Mouse (Mus musculus): ENCODE measurements at regions not wholly inside any gene's neighbourhood (a gene's known extent, or its start where the extent isn't known, plus 50 kb on each side); places are given as distances from the start of the nearest gene placed in this dataset.

DNA sequence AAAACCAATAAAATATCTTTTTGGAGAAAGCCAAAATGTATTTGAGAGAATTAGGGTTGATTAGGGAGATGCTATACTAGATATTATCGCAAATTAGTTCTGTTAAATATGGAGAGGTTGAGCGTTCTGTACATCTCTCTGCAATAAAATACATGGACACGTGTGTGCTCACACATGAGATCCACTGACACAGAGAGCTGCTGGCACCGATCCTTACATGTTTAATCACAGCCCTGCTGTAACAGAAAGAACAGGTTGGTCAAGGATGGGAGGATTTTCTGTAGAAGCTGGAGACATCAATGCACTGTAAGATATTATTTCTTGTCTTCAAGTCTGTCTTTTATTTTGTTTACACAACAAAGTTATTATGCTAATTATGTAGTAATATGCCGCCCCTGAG lies 366.2 kb upstream of the Fam92a start:
- Histone ChIP-seq H3K36me3 (ENCODE audit: control insufficient read depth, insufficient read depth) (no peaks in the 10 kb centered on the region), H3ac (ENCODE audit: control insufficient read depth, insufficient read length) (no peak overlapping the region), H3K4me3 (no peak overlapping the region), H3K79me2 (ENCODE audit: control insufficient read depth, insufficient read depth) (no peaks in the 10 kb centered on the region), H3K4me2 (ENCODE audit: low read depth) (no peak overlapping the region), H3K27me3 (ENCODE audit: control insufficient read depth, insufficient read depth, insufficient read length) (no peaks in the 10 kb centered on the region)
- TF ChIP-seq MAX (IDR thresholded peaks at IDR 0.05; ENCODE audit: low read depth) (no peak), MYOD1 (IDR thresholded peaks at IDR 0.05; ENCODE audit: control insufficient read depth in 1 of 3, insufficient read length in 2 of 3, low read depth in 2 of 3) (no peak), CEBPB (IDR thresholded peaks at IDR 0.05; ENCODE audit: insufficient read depth, poor library complexity, severe bottlenecking) (no peak), REST (IDR thresholded peaks at IDR 0.05; ENCODE audit: insufficient read depth, insufficient read length) (no peak), USF1 (IDR thresholded peaks at IDR 0.05; ENCODE audit: low read depth) (no peak), POLR2AphosphoS2 (IDR thresholded peaks at IDR 0.05; ENCODE audit: insufficient read length, low read depth) (no peak), POLR2A (IDR thresholded peaks at IDR 0.05; ENCODE audit: insufficient read length, low read depth) (no peak), SRF (IDR thresholded peaks at IDR 0.05; ENCODE audit: control insufficient read depth, insufficient read length, low read depth) (no peak), TCF3 (IDR thresholded peaks at IDR 0.05; ENCODE audit: insufficient read length, low read depth) (no peak), E2F4 (IDR thresholded peaks at IDR 0.05; ENCODE audit: insufficient read depth) (no peak), MYOG (IDR thresholded peaks at IDR 0.05; ENCODE audit: control insufficient read depth in 1 of 3, insufficient read depth in 1 of 3, insufficient read length in 2 of 3, low read depth in 2 of 3) (no peak), TCF12 (IDR thresholded peaks at IDR 0.05; ENCODE audit: insufficient read depth, poor library complexity, severe bottlenecking) (no peak)

DNA sequence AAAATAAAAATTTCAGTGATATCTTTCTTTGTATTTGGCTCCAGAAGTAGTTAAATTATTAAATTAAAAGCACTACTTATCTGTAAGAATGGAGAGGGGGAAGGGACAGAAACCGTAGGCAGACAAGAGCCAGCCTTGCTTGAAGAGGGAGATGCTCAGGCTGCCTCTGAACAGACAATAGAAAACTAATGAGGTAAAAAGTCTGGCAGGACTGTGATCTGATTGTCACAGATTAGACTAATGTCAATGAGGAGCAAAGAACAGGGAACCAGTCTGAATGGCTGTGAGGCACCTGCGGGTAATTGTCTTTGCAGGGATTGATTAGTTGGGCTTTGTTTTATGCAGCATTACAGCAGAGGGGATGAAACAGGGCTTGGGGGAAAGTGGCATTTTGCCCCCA lies 362.3 kb upstream of the Fam92a start:
- no peaks in the 10 kb centered on the region for H3K79me2 ChIP-seq (ENCODE audit: control insufficient read depth, insufficient read depth)
- no peak overlapping the region for H3K4me3 ChIP-seq
- no peak for TF ChIP-seq CEBPB (IDR thresholded peaks at IDR 0.05; ENCODE audit: insufficient read depth, poor library complexity, severe bottlenecking)
- no peak for TF ChIP-seq MAX (IDR thresholded peaks at IDR 0.05; ENCODE audit: low read depth)
- TF ChIP-seq E2F4 (IDR thresholded peaks at IDR 0.05; ENCODE audit: insufficient read depth), result no peak
- no peak for TF ChIP-seq MYOD1 (IDR thresholded peaks at IDR 0.05; ENCODE audit: control insufficient read depth in 1 of 3, insufficient read length in 2 of 3, low read depth in 2 of 3)
- no peak for TF ChIP-seq TCF12 (IDR thresholded peaks at IDR 0.05; ENCODE audit: insufficient read depth, poor library complexity, severe bottlenecking)
- TF ChIP-seq REST (IDR thresholded peaks at IDR 0.05; ENCODE audit: insufficient read depth, insufficient read length), result no peak
- TF ChIP-seq POLR2AphosphoS2 (IDR thresholded peaks at IDR 0.05; ENCODE audit: insufficient read length, low read depth), result no peak
- no peak for TF ChIP-seq SRF (IDR thresholded peaks at IDR 0.05; ENCODE audit: control insufficient read depth, insufficient read length, low read depth)
- no peak for TF ChIP-seq MYOG (IDR thresholded peaks at IDR 0.05; ENCODE audit: control insufficient read depth in 1 of 3, insufficient read depth in 1 of 3, insufficient read length in 2 of 3, low read depth in 2 of 3)
- no peak for TF ChIP-seq POLR2A (IDR thresholded peaks at IDR 0.05; ENCODE audit: insufficient read length, low read depth)
- TF ChIP-seq USF1 (IDR thresholded peaks at IDR 0.05; ENCODE audit: low read depth), result no peak
- no peak for TF ChIP-seq TCF3 (IDR thresholded peaks at IDR 0.05; ENCODE audit: insufficient read length, low read depth)
- H3K36me3 ChIP-seq (ENCODE audit: control insufficient read depth, insufficient read depth), result no peaks in the 10 kb centered on the region
- no peaks in the 10 kb centered on the region for H3K27me3 ChIP-seq (ENCODE audit: control insufficient read depth, insufficient read depth, insufficient read length)
- H3ac ChIP-seq (ENCODE audit: control insufficient read depth, insufficient read length), result no peak overlapping the region
- H3K4me2 ChIP-seq (ENCODE audit: low read depth), result no peak overlapping the region

DNA sequence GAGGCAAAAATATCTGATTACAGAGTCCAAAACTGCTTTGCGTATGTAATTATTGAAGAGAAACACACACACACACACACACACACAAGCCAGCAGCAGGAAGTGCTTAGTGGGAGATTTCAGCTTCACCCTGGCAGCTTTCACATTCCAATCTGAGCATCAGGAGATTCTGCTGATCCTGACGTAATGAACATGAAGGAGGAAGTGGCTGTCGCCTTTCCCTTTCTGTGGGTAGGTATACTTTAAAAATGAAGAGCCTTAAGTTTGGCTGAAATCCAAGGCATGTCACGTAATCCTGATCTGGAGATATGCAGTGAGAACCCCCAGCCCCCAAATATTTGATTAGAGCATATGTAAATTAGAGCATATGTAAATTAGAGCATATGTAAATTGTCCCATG lies 361.1 kb upstream of the Fam92a start:
- TF ChIP-seq REST (IDR thresholded peaks at IDR 0.05; ENCODE audit: insufficient read depth, insufficient read length), result no peak
- TF ChIP-seq TCF12 (IDR thresholded peaks at IDR 0.05; ENCODE audit: insufficient read depth, poor library complexity, severe bottlenecking), result no peak
- TF ChIP-seq CEBPB (IDR thresholded peaks at IDR 0.05; ENCODE audit: insufficient read depth, poor library complexity, severe bottlenecking), result no peak
- no peak for TF ChIP-seq MAX (IDR thresholded peaks at IDR 0.05; ENCODE audit: low read depth)
- no peak for TF ChIP-seq SRF (IDR thresholded peaks at IDR 0.05; ENCODE audit: control insufficient read depth, insufficient read length, low read depth)
- no peak for TF ChIP-seq MYOG (IDR thresholded peaks at IDR 0.05; ENCODE audit: control insufficient read depth in 1 of 3, insufficient read depth in 1 of 3, insufficient read length in 2 of 3, low read depth in 2 of 3)
- TF ChIP-seq E2F4 (IDR thresholded peaks at IDR 0.05; ENCODE audit: insufficient read depth), result no peak
- TF ChIP-seq POLR2A (IDR thresholded peaks at IDR 0.05; ENCODE audit: insufficient read length, low read depth), result no peak
- TF ChIP-seq TCF3 (IDR thresholded peaks at IDR 0.05; ENCODE audit: insufficient read length, low read depth), result no peak
- Histone ChIP-seq H3K27me3 (ENCODE audit: control insufficient read depth, insufficient read depth, insufficient read length) (no peaks in the 10 kb centered on the region), H3K79me2 (ENCODE audit: control insufficient read depth, insufficient read depth) (no peaks in the 10 kb centered on the region), H3K4me3 (no peak overlapping the region), H3K36me3 (ENCODE audit: control insufficient read depth, insufficient read depth) (no peaks in the 10 kb centered on the region), H3ac (ENCODE audit: control insufficient read depth, insufficient read length) (no peak overlapping the region), H3K4me2 (ENCODE audit: low read depth) (no peak overlapping the region)

DNA sequence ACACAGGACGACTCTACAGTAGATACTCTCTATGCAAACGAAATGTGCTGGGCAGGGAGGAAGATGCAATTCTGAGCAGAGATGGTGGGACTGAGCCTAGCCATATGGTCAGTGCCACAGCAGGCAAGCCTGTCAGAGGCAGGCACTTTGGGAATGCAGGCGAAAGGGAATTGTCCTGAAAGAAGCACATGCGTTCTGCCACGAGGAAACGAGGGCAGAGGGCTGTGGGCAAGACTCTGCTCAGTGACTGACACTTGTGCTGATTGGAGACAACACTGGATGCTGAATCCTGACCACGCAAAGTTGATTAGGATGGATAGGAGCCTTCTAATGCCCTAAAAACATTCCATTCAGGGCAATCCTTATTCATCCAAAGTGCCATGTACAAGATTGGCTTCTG lies 350.5 kb upstream of the Fam92a start:
- Histone ChIP-seq H3ac (ENCODE audit: control insufficient read depth, insufficient read length) (no peak overlapping the region), H3K4me3 (no peak overlapping the region), H3K36me3 (ENCODE audit: control insufficient read depth, insufficient read depth) (no peaks in the 10 kb centered on the region), H3K27me3 (ENCODE audit: control insufficient read depth, insufficient read depth, insufficient read length) (no peaks in the 10 kb centered on the region), H3K4me2 (ENCODE audit: low read depth) (no peak overlapping the region), H3K79me2 (ENCODE audit: control insufficient read depth, insufficient read depth) (no peaks in the 10 kb centered on the region)
- TF ChIP-seq POLR2A (IDR thresholded peaks at IDR 0.05; ENCODE audit: insufficient read length, low read depth) (no peak), MYOD1 (IDR thresholded peaks at IDR 0.05; ENCODE audit: control insufficient read depth in 1 of 3, insufficient read length in 2 of 3, low read depth in 2 of 3) (no peak), MAX (IDR thresholded peaks at IDR 0.05; ENCODE audit: low read depth) (no peak), MYOG (IDR thresholded peaks at IDR 0.05; ENCODE audit: control insufficient read depth in 1 of 3, insufficient read depth in 1 of 3, insufficient read length in 2 of 3, low read depth in 2 of 3) (no peak), REST (IDR thresholded peaks at IDR 0.05; ENCODE audit: insufficient read depth, insufficient read length) (no peak), SRF (IDR thresholded peaks at IDR 0.05; ENCODE audit: control insufficient read depth, insufficient read length, low read depth) (no peak), TCF3 (IDR thresholded peaks at IDR 0.05; ENCODE audit: insufficient read length, low read depth) (no peak), POLR2AphosphoS2 (IDR thresholded peaks at IDR 0.05; ENCODE audit: insufficient read length, low read depth) (no peak)

DNA sequence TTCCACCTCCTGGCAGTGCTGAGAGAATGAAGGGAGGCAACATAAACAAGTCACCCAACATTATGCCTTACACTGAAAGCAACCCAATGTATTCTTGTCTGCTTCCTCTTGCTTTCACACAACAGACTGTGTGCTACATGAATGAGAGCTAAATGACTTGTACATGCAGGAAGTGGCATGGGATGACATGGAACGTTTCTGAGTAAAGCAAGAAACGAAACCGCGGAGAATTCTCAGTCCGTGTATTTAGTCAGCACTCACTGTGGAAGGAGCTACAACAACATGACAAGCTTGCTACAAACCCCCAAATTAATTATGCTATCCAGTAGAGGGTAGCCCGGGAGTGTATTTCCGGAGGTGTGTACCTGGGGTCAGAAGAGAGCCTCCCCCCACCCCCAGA lies 349.4 kb upstream of the Fam92a start:
- no peak overlapping the region for H3K4me2 ChIP-seq (ENCODE audit: low read depth)
- H3K79me2 ChIP-seq (ENCODE audit: control insufficient read depth, insufficient read depth), result no peaks in the 10 kb centered on the region
- TF ChIP-seq TCF12 (IDR thresholded peaks at IDR 0.05; ENCODE audit: insufficient read depth, poor library complexity, severe bottlenecking) (no peak), E2F4 (IDR thresholded peaks at IDR 0.05; ENCODE audit: insufficient read depth) (no peak), POLR2AphosphoS2 (IDR thresholded peaks at IDR 0.05; ENCODE audit: insufficient read length, low read depth) (no peak), MAX (IDR thresholded peaks at IDR 0.05; ENCODE audit: low read depth) (no peak), MYOG (IDR thresholded peaks at IDR 0.05; ENCODE audit: control insufficient read depth in 1 of 3, insufficient read depth in 1 of 3, insufficient read length in 2 of 3, low read depth in 2 of 3) (no peak), USF1 (IDR thresholded peaks at IDR 0.05; ENCODE audit: low read depth) (no peak), MYOD1 (IDR thresholded peaks at IDR 0.05; ENCODE audit: control insufficient read depth in 1 of 3, insufficient read length in 2 of 3, low read depth in 2 of 3) (no peak), CEBPB (IDR thresholded peaks at IDR 0.05; ENCODE audit: insufficient read depth, poor library complexity, severe bottlenecking) (no peak), TCF3 (IDR thresholded peaks at IDR 0.05; ENCODE audit: insufficient read length, low read depth) (no peak), REST (IDR thresholded peaks at IDR 0.05; ENCODE audit: insufficient read depth, insufficient read length) (no peak), SRF (IDR thresholded peaks at IDR 0.05; ENCODE audit: control insufficient read depth, insufficient read length, low read depth) (no peak)
- no peak overlapping the region for H3K4me3 ChIP-seq
- H3ac ChIP-seq (ENCODE audit: control insufficient read depth, insufficient read length), result no peak overlapping the region
- no peaks in the 10 kb centered on the region for H3K27me3 ChIP-seq (ENCODE audit: control insufficient read depth, insufficient read depth, insufficient read length)
- no peaks in the 10 kb centered on the region for H3K36me3 ChIP-seq (ENCODE audit: control insufficient read depth, insufficient read depth)
